Mouse (Mus musculus): ENCODE results near the gene Abcb8.

- TF ChIP-seq CTCF (IDR thresholded peaks at IDR 0.05; ENCODE audit: low read depth) (no peak), EP300 (IDR thresholded peaks at IDR 0.05; ENCODE audit: low read depth) (no peak)
These were observed 9.1 kb upstream of the Abcb8 start for GRCm38 (mm10) chr5:24384407-24384806.

All from liver, embryonic 14.5 days (tissue).